Mouse (Mus musculus): Measurements from ENCODE around the gene Arid2. TPM values are rescaled to one million over a fixed set of nuclear protein-coding genes. Genes with fewer than 3 reads are reported as not detected.
"Not testable (repeated sequence)": the region's sequence is repeated elsewhere in the genome, so short reads cannot be mapped to it uniquely, and the experiment has no call there.

Arid2 gene
- total RNA-seq (2018; cell fraction: chromatin; rRNA removed), result 100 to 1,000 TPM in 9 of 26 experiments, 10 to 100 TPM in 17; 38.6 to 153 (median 91.7) TPM
- total RNA-seq (2018; cell fraction: cytosol; rRNA removed), result 10 to 100 TPM in 23 of 26 experiments, 1 to 10 TPM in 3; 7.4 to 26.9 (median 16.3) TPM
- 100 to 1,000 TPM in 1 of 26 experiments, 10 to 100 TPM in 25; 26.3 to 140 (median 56.9) TPM for total RNA-seq (2018; cell fraction: nucleus; rRNA removed)
- 11.8 to 14.0 TPM (median 12.7 TPM) in 3 replicates for polyA plus RNA-seq (2018)

DNA sequence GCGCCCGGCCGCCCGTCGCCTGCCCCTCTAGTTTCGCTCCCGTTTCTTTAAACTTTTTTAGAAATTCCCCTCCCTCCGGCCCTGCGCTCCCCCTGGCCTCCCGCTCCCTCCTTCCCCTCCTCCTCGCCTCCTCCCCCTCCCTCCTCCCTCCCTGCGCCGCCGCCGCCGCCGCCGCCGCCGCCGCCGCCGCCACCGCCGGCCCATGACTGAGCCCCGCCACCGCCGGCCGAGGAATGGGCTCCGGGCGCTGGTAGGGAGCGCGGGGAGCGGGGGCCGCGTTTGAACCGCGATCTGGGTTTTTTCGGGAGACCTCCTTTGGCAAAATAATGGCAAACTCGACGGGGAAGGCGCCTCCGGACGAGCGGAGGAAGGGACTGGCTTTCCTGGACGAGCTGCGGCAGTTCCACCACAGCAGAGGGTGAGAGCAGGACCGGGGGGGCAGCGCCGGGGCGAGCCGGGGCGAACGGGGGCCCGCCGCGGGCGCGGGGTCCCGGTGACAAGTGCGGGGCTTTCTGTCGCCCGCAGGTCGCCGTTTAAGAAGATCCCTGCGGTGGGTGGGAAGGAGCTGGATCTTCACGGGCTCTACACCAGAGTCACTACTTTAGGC is at the start of gene Arid2:
Gene Arid2 (plus strand): TSS at position 150 of the 607 bp plus-strand sequence.
- Histone ChIP-seq H3K4me3 (ENCODE audit: inconsistent target) (peak within 1 kb of the TSS; percentile 73), H3K36me3 (ENCODE audit: inconsistent target) (no peaks in the 10 kb centered on the region), H3K79me2 (ENCODE audit: inconsistent target) (peaks cover 65% of the 10 kb centered on the region), H3K27ac (peak within 1 kb of the TSS; percentile 77)
- under 1% methylated on average over 40 of the region's 67 CpGs for WGBS (ENCODE audit: missing documents)

DNA sequence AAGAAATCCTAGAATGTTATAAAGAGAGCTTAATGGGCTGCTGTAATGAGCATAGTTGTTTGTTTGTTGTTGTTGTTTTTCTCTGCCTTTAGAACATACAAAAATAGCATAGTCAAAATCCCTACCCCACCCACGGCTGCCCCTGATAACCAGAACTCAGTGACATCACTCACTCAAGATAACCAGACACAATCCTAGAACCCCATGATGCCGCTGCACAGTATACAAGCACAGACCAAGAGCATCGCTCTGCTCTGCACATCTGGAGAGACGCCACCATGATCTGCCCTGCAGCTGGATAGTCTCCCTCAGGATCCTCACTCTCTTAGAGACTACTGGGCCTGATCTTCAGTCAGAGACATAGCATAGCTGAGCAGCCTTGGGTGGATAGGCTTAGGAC is 49.2 kb upstream of the Arid2 start:
- Histone ChIP-seq H3K27ac (no peak overlapping the region), H3K4me3 (ENCODE audit: inconsistent target) (no peak overlapping the region), H3K79me2 (ENCODE audit: inconsistent target) (no peaks in the 10 kb centered on the region), H3K36me3 (ENCODE audit: inconsistent target) (no peaks in the 10 kb centered on the region)
- WGBS (ENCODE audit: missing documents), result 100% methylated on average over 4 of the region's 4 CpGs

DNA sequence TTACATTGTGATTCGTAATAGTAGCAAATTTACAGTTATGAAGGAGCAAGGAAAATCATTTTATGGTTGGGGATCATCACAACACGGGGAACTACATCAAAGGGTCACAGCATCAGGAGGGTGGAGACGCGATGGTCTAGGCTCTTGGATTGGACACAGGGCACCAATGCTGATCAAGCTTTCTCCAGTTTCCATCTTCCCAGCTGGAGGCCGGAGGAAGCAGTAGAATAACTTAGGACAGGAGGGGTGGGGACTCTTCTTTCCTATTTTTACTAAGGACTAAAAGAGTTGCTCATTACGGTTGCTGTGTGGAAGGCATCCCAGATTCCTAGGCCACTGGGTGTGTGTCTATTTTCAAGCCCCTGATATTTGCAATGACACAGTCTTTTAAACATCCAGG is 43.1 kb upstream of the Arid2 start:
- H3K4me3 ChIP-seq (ENCODE audit: inconsistent target), result no peak overlapping the region
- no peaks in the 10 kb centered on the region for H3K79me2 ChIP-seq (ENCODE audit: inconsistent target)
- no peak overlapping the region for H3K27ac ChIP-seq
- no peaks in the 10 kb centered on the region for H3K36me3 ChIP-seq (ENCODE audit: inconsistent target)
- WGBS (ENCODE audit: missing documents), result 92% methylated on average over 6 of the region's 6 CpGs

DNA sequence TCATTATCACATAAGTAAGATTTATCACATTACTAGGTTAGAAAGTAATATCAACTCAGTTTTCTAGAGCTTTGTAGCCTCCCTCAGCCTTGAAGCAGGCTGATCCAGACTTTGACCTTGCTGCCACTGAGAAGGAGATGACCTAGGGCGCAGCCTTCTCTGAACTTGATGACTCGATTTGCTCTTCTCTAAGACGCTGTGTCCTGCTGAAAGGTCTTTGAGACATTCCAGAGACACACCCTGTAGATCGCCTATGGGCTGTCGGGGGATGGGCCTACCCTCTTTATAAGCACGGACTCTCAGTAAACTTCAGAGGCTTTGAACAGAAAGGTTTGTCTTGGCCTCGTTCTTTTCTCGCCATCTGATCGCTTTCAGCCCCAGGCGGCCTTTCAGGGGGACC is 42.6 kb upstream of the Arid2 start:
- not testable (repeated sequence) for H3K79me2 ChIP-seq (ENCODE audit: inconsistent target); H3K36me3 ChIP-seq (ENCODE audit: inconsistent target); H3K4me3 ChIP-seq (ENCODE audit: inconsistent target); H3K27ac ChIP-seq
- WGBS (ENCODE audit: missing documents), result 95% methylated on average over 10 of the region's 10 CpGs

DNA sequence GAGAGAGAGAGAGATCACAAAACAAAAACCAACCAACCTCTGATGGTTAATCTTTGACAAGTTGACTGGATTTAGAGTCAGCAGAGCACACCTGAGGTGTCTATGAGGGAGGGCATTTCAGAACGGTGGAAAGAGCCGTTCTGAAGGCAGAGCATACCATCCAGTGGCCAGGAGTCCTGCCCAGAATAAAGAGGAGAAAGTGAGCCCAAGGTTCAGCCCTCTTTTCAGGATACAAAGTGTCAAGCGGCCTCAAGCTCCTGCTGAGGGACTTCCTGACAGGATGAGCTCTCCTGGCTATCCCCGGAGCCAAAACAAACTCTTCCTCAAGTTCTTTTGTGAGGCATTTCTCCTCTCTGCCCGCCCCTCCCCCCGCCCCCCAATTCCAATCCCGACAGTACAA is 33.5 kb upstream of the Arid2 start:
- no peaks in the 10 kb centered on the region for H3K79me2 ChIP-seq (ENCODE audit: inconsistent target)
- H3K36me3 ChIP-seq (ENCODE audit: inconsistent target), result no peaks in the 10 kb centered on the region
- H3K27ac ChIP-seq, result no peak overlapping the region
- no peak overlapping the region for H3K4me3 ChIP-seq (ENCODE audit: inconsistent target)
- 18% methylated on average over 6 of the region's 7 CpGs for WGBS (ENCODE audit: missing documents)

DNA sequence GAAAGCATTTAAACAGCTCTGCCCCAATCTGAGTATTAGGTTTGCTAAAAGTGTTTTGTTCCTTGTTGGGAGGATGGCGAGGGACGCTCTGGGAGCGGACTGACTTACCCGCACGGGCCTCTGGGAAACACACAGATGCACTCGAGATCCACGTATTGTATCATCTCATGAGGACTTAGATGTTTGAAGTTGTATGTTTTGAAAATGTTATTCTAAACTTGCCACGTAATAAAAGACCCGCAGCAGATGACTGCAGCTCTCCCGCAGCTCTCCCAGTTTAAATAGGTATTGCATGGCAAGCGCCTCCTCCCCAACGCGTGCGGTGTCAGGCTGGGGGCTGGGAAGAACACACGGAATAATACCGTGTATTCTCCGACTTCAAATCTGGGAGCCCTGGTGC is 33.0 kb upstream of the Arid2 start:
- Histone ChIP-seq H3K27ac (no peak overlapping the region), H3K4me3 (ENCODE audit: inconsistent target) (no peak overlapping the region), H3K79me2 (ENCODE audit: inconsistent target) (no peaks in the 10 kb centered on the region), H3K36me3 (ENCODE audit: inconsistent target) (no peaks in the 10 kb centered on the region)
- WGBS (ENCODE audit: missing documents), result 13% methylated on average over 17 of the region's 17 CpGs

DNA sequence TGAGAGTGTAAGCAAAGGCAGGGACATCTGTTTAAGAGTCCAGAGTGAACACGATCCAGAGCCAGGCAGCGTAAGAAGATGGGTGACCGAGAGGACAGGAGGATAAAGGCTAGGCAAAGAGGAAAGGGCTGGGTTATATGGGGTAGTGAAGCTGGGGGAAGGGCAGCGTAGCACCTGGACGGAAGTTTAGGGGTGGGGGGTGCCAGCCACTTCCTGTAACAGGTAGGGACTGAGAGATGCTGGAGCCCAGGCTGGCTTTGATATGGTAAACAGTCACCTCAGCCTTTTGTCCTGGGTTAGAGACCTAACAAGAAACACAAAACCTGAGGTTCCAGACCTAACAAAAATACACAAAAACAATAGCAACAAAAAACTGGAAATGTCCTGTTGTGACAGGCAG is 29.5 kb upstream of the Arid2 start:
- Histone ChIP-seq H3K27ac (no peak overlapping the region), H3K79me2 (ENCODE audit: inconsistent target) (no peaks in the 10 kb centered on the region), H3K36me3 (ENCODE audit: inconsistent target) (no peaks in the 10 kb centered on the region), H3K4me3 (ENCODE audit: inconsistent target) (no peak overlapping the region)
- whole genome bisulfite sequencing (ENCODE audit: missing documents), result 74% methylated on average over 5 of the region's 5 CpGs

DNA sequence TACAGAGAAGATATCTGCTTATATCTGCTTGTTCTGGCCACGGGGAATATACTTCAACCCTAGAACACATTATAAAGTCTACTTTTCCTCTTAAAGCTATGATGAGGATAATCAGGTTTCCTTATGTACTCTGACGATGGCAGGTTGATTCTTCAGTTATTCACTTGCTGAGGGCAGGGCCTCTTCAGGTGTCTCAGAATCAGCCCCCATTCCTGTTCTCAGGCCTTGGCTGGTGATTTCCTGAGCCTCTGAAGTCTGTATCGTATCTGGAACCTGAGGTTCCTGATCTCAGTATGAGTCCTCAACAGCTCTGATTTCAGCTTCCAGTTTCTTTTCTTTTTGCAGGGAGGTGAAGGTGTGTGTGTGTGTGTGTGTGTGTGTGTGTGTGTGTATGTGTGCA is 22.7 kb upstream of the Arid2 start:
- H3K36me3 ChIP-seq (ENCODE audit: inconsistent target), result peaks cover 17% of the 10 kb centered on the region
- WGBS (ENCODE audit: missing documents), result 94% methylated on average over 3 of the region's 3 CpGs
- H3K4me3 ChIP-seq (ENCODE audit: inconsistent target), result no peak overlapping the region
- no peaks in the 10 kb centered on the region for H3K79me2 ChIP-seq (ENCODE audit: inconsistent target)
- H3K27ac ChIP-seq, result no peak overlapping the region

DNA sequence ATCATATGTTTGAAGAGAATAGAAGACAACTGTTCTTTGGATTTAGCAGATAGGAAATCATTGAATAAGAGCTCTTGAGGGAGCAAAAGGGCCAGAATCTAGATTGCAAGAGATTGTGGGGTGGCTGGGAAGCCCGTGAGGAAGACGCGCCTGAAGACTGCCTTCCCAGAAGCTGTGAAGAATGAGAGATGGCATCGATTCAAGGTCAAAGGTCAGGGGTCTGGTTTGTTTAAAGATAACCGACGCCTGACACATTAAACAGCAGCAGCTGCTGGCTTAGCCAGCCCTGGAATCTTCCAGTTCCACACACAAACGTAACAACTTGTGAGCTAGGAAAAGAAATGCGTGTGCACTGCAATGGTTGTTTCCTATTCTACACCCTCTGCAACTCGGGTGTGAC is 19.4 kb upstream of the Arid2 start:
- WGBS (ENCODE audit: missing documents), result 94% methylated on average over 9 of the region's 9 CpGs
- Histone ChIP-seq H3K36me3 (ENCODE audit: inconsistent target) (peaks cover 17% of the 10 kb centered on the region), H3K4me3 (ENCODE audit: inconsistent target) (no peak overlapping the region), H3K27ac (no peak overlapping the region), H3K79me2 (ENCODE audit: inconsistent target) (peaks cover 12% of the 10 kb centered on the region; the same call in 1 of the 2 replicates)

DNA sequence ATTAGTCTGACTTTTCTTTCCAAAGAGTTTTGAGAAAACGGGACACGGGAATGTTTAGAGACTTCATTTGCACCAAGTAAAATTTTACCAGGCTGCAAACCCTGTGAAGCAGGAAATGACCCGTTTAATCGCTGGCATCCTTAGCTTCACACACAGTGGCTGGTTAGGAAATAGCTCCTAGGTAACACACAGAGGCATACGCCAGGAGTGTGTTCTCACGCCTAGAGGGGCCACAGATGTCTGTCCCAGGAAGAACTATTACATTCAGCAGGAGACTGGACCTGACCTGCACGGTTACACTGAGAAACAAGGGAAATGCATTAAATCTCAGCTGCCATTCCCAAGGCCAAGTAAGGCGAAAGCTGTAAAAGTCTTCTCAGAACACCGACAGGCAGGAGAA is 18.7 kb upstream of the Arid2 start:
- peaks cover 17% of the 10 kb centered on the region; the same call in 1 of the 2 replicates for H3K79me2 ChIP-seq (ENCODE audit: inconsistent target)
- no peak overlapping the region for H3K27ac ChIP-seq
- WGBS (ENCODE audit: missing documents), result 91% methylated on average over 9 of the region's 9 CpGs
- H3K4me3 ChIP-seq (ENCODE audit: inconsistent target), result no peak overlapping the region
- H3K36me3 ChIP-seq (ENCODE audit: inconsistent target), result peaks cover 17% of the 10 kb centered on the region

DNA sequence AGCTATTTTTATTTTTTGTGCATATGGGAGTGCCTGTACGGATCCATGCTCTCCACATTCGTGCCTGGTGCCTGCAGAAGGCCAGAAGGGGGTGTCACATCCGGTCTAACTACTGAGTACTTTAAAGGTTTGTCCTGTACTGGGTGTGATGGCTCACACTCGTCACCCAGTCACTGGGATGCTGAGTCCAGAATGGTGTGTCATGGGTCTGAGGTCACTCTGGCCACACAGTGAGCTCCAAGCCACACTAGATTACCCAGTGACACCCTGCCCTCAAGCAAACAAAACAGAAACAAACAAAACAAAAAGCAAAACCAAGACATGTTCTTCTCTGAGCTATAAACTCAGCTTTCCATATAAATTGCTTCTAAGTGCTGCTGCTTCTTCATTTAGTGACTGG is 17.9 kb upstream of the Arid2 start:
- H3K79me2 ChIP-seq (ENCODE audit: inconsistent target), result peaks cover 25% of the 10 kb centered on the region; the same call in 1 of the 2 replicates
- 98% methylated on average over 4 of the region's 4 CpGs for WGBS (ENCODE audit: missing documents)
- no peak overlapping the region for H3K27ac ChIP-seq
- peaks cover 17% of the 10 kb centered on the region for H3K36me3 ChIP-seq (ENCODE audit: inconsistent target)
- H3K4me3 ChIP-seq (ENCODE audit: inconsistent target), result no peak overlapping the region

DNA sequence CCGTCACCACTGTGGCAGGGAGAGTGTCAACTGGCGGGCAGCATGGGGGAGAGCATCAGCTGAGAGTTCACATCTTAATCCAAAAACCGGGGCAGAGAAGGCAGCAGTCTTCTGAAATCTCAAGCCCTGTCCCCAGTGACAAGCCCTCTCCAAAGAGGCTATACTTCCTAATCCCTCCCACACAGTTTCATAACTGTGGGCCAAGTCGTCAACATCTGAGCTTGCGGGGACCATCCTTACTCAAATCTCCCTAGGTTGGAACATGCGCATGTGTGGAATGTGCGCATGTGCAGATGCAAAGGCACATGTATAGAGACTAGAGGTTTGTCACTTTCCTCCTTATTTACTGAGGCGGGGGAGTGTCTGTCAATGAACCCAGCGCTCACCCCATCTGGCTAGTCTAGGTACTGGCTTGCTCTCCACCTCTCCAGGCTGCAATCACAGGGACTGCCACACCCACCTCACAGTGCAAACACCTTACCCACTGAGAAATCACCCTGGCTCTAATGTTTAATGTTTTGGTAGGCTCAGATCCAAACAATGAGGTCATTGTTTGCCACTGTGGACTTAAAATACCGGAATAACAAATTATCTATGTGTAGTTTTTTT is 16.9 kb upstream of the Arid2 start:
- H3K36me3 ChIP-seq (ENCODE audit: inconsistent target), result peaks cover 17% of the 10 kb centered on the region
- 89% methylated on average over 10 of the region's 10 CpGs for WGBS (ENCODE audit: missing documents)

DNA sequence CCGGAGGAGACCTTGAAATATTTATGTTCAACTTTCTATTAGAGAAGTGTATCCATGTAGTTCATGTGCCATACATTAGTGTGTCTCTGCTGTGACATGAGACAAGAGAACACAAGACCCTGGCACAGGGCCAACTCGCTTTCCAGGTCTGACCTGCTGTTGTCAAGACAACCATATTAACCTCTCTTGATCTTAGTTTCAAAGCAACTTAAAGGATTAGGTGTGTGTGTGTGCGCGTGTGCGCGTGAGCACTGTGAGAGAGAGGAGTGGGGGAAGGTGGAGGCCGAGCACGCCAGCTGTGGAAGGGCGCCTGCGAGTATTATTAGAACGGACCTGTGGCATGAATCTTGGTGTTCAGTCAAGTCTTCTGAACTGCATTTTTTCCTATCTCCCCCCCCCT is 15.0 kb upstream of the Arid2 start:
- no peak overlapping the region for H3K4me3 ChIP-seq (ENCODE audit: inconsistent target)
- peaks cover 9% of the 10 kb centered on the region for H3K36me3 ChIP-seq (ENCODE audit: inconsistent target)
- WGBS (ENCODE audit: missing documents), result 90% methylated on average over 11 of the region's 11 CpGs
- H3K79me2 ChIP-seq (ENCODE audit: inconsistent target), result peaks cover 55% of the 10 kb centered on the region; the same call in 1 of the 2 replicates
- no peak overlapping the region for H3K27ac ChIP-seq

More for the DNA sequence above, 16.9 kb upstream of the Arid2 start:
- Histone ChIP-seq H3K27ac (no peak overlapping the region), H3K79me2 (ENCODE audit: inconsistent target) (peaks cover 35% of the 10 kb centered on the region; the same call in 1 of the 2 replicates), H3K4me3 (ENCODE audit: inconsistent target) (no peak overlapping the region)

DNA sequence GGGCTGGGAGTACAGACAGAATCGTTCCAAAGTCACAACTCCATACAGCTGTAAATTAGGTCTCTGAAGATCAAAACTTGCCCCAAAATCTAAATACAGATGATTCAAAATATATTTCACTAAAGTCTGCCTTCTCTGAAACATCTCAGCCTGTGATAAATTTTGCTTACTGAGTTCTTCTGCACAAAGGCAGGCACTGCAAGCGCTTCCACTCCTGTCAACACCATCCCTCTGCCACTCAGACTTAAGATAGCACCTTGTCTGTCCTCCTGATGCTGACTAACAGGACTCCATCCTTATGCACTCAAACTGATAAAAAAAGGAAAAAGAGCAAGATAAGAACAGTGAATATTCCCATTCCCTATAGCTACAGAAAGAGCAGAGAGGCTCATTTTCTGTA is 13.0 kb upstream of the Arid2 start:
- Histone ChIP-seq H3K4me3 (ENCODE audit: inconsistent target) (no peak overlapping the region), H3K36me3 (ENCODE audit: inconsistent target) (peaks cover 7% of the 10 kb centered on the region; the same call in 1 of the 2 replicates), H3K79me2 (ENCODE audit: inconsistent target) (peaks cover 75% of the 10 kb centered on the region), H3K27ac (no peak overlapping the region)
- WGBS (ENCODE audit: missing documents), result 90% methylated on average over 2 of the region's 2 CpGs

DNA sequence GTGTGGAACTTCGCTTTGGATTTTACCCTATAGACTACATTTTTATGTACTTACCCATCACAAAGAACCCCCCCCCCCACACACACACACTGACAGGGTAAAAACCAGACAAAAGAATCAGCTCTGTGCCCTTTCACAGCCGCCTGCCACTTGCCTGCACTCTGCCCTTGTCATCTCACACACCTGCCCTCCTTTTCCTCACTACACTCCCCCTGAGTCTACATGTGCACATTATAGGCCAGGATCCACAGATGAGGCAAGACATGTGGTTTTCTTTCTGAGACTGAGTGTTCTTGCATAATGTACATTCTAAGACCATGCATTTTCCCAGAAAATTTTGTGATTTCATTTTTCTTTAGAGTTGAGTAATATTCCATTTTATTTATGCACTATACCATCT is 12.1 kb upstream of the Arid2 start:
- Histone ChIP-seq H3K36me3 (ENCODE audit: inconsistent target) (peaks cover 15% of the 10 kb centered on the region; the same call in 1 of the 2 replicates), H3K27ac (no peak overlapping the region), H3K4me3 (ENCODE audit: inconsistent target) (no peak overlapping the region), H3K79me2 (ENCODE audit: inconsistent target) (peaks cover 83% of the 10 kb centered on the region)
- WGBS (ENCODE audit: missing documents), result 93% methylated on average over 2 of the region's 2 CpGs

Data from macrophage (primary cell).